Mouse (Mus musculus): Measurements from ENCODE around the gene Panx2. TPM values are rescaled to one million over a fixed set of nuclear protein-coding genes. Genes with fewer than 3 reads are reported as not detected.

Panx2 gene
- polyA plus RNA-seq, 1 experiment, result 2.6 TPM

GRCm38 (mm10) chr15:89064891-89065290, 5.4 kb downstream of the Panx2 start:
- peaks cover 14% of the 10 kb centered on the region for H3K4me1 ChIP-seq (ENCODE audit: control insufficient read depth, insufficient read depth, low read length)
- H3K36me3 ChIP-seq (ENCODE audit: control insufficient read depth, insufficient read depth, low read length), result no peaks in the 10 kb centered on the region
- no peaks in the 10 kb centered on the region for H3K27me3 ChIP-seq (ENCODE audit: control insufficient read depth, insufficient read depth, low read length)
- TF ChIP-seq CTCF (IDR thresholded peaks at IDR 0.05; ENCODE audit: control insufficient read depth, insufficient read depth, insufficient replicate concordance, low read depth, low read length) (no peak), POLR2A (IDR thresholded peaks at IDR 0.05; ENCODE audit: control insufficient read depth, low read depth, low read length) (no peak)
- no peak overlapping the region for H3K27ac ChIP-seq (ENCODE audit: control insufficient read depth, insufficient read depth, low read depth, low read length)
- H3K4me3 ChIP-seq (ENCODE audit: control insufficient read depth, low read depth, low read length), result no peak overlapping the region

DNA sequence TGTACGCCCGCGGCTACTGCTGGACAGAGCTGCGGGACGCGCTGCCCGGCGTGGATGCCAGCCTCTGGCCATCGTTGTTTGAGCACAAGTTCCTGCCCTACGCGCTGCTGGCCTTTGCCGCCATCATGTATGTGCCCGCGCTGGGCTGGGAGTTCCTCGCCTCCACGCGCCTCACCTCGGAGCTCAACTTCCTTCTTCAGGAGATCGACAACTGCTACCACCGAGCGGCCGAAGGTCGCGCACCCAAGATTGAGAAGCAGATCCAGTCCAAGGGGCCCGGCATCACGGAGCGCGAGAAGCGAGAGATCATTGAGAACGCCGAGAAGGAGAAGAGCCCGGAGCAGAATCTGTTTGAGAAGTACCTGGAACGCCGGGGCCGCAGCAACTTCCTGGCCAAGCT, 8.1 kb downstream of the Panx2 start:
- H3K27ac ChIP-seq (ENCODE audit: control insufficient read depth, insufficient read depth, low read depth, low read length), result no peak overlapping the region
- no peaks in the 10 kb centered on the region for H3K27me3 ChIP-seq (ENCODE audit: control insufficient read depth, insufficient read depth, low read length)
- TF ChIP-seq POLR2A (IDR thresholded peaks at IDR 0.05; ENCODE audit: control insufficient read depth, low read depth, low read length), result no peak
- TF ChIP-seq CTCF (IDR thresholded peaks at IDR 0.05; ENCODE audit: control insufficient read depth, insufficient read depth, insufficient replicate concordance, low read depth, low read length), result no peak
- peaks cover 22% of the 10 kb centered on the region for H3K4me1 ChIP-seq (ENCODE audit: control insufficient read depth, insufficient read depth, low read length)
- peak overlapping the region; percentile 64 for H3K4me3 ChIP-seq (ENCODE audit: control insufficient read depth, low read depth, low read length)
- H3K36me3 ChIP-seq (ENCODE audit: control insufficient read depth, insufficient read depth, low read length), result no peaks in the 10 kb centered on the region

DNA sequence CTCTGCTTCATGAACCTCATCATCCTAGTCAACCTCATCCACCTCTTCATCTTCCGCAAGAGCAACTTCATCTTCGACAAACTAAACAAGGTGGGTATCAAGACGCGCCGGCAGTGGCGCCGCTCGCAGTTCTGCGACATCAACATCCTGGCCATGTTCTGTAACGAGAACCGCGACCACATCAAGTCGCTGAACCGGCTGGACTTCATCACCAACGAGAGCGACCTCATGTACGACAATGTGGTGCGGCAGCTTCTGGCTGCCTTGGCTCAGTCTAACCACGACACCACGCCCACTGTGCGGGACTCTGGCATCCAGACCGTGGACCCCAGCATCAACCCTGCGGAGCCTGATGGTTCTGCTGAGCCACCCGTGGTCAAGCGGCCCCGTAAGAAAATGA, 8.7 kb downstream of the Panx2 start:
- H3K36me3 ChIP-seq (ENCODE audit: control insufficient read depth, insufficient read depth, low read length), result no peaks in the 10 kb centered on the region
- no peaks in the 10 kb centered on the region for H3K27me3 ChIP-seq (ENCODE audit: control insufficient read depth, insufficient read depth, low read length)
- no peak overlapping the region for H3K27ac ChIP-seq (ENCODE audit: control insufficient read depth, insufficient read depth, low read depth, low read length)
- TF ChIP-seq POLR2A (IDR thresholded peaks at IDR 0.05; ENCODE audit: control insufficient read depth, low read depth, low read length), result no peak
- TF ChIP-seq CTCF (IDR thresholded peaks at IDR 0.05; ENCODE audit: control insufficient read depth, insufficient read depth, insufficient replicate concordance, low read depth, low read length), result no peak
- peaks cover 22% of the 10 kb centered on the region for H3K4me1 ChIP-seq (ENCODE audit: control insufficient read depth, insufficient read depth, low read length)
- H3K4me3 ChIP-seq (ENCODE audit: control insufficient read depth, low read depth, low read length), result peak overlapping the region; percentile 64

DNA sequence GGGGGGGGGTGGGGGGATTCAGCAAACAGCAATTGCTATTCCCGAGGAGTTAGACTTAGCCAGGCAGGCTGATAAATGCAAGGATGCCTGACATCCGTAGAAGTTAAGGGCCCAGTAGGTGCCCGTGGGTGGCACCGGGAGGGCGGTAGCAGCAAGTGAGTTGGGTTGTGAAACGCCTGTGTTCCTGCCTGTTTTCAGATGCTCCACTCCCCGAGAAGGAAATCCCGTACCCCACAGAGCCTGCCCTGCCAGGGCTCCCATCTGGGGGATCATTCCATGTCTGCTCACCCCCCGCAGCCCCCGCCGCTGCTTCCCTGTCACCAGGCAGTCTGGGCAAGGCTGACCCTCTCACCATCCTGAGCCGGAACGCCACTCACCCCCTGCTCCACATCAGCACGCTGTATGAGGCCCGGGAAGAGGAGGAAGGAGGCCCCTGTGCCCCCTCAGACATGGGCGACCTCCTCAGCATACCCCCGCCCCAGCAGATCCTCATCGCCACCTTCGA, 9.9 kb downstream of the Panx2 start:
- no peak for TF ChIP-seq CTCF (IDR thresholded peaks at IDR 0.05; ENCODE audit: control insufficient read depth, insufficient read depth, insufficient replicate concordance, low read depth, low read length)
- no peak for TF ChIP-seq POLR2A (IDR thresholded peaks at IDR 0.05; ENCODE audit: control insufficient read depth, low read depth, low read length)
- Histone ChIP-seq H3K4me1 (ENCODE audit: control insufficient read depth, insufficient read depth, low read length) (peaks cover 22% of the 10 kb centered on the region), H3K4me3 (ENCODE audit: control insufficient read depth, low read depth, low read length) (no peak overlapping the region), H3K27ac (ENCODE audit: control insufficient read depth, insufficient read depth, low read depth, low read length) (no peak overlapping the region), H3K27me3 (ENCODE audit: control insufficient read depth, insufficient read depth, low read length) (no peaks in the 10 kb centered on the region), H3K36me3 (ENCODE audit: control insufficient read depth, insufficient read depth, low read length) (no peaks in the 10 kb centered on the region)

DNA sequence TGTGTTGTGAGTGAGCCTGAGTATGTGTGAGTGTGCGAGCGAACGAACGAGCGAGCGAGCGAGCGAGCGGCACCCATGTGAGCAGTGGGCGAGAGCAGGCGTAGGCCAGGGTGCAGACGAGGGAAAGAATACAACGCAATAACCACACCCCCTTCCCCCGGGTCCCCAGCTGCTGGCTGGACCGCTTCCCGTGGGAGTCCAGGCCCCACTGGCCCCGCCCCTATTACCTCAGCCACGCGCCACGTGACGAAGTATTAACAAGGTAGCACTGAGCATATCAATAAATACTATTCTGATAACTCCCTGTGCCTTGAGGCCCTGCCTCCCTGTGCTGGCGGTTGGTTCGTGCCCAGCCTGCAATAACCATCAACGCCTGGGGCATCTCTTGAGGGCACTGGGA, 11.1 kb downstream of the Panx2 start:
- Histone ChIP-seq H3K27ac (ENCODE audit: control insufficient read depth, insufficient read depth, low read depth, low read length) (no peak overlapping the region), H3K27me3 (ENCODE audit: control insufficient read depth, insufficient read depth, low read length) (no peaks in the 10 kb centered on the region), H3K36me3 (ENCODE audit: control insufficient read depth, insufficient read depth, low read length) (no peaks in the 10 kb centered on the region), H3K4me3 (ENCODE audit: control insufficient read depth, low read depth, low read length) (no peak overlapping the region), H3K4me1 (ENCODE audit: control insufficient read depth, insufficient read depth, low read length) (peaks cover 30% of the 10 kb centered on the region)
- TF ChIP-seq POLR2A (IDR thresholded peaks at IDR 0.05; ENCODE audit: control insufficient read depth, low read depth, low read length) (no peak), CTCF (IDR thresholded peaks at IDR 0.05; ENCODE audit: control insufficient read depth, insufficient read depth, insufficient replicate concordance, low read depth, low read length) (no peak)

DNA sequence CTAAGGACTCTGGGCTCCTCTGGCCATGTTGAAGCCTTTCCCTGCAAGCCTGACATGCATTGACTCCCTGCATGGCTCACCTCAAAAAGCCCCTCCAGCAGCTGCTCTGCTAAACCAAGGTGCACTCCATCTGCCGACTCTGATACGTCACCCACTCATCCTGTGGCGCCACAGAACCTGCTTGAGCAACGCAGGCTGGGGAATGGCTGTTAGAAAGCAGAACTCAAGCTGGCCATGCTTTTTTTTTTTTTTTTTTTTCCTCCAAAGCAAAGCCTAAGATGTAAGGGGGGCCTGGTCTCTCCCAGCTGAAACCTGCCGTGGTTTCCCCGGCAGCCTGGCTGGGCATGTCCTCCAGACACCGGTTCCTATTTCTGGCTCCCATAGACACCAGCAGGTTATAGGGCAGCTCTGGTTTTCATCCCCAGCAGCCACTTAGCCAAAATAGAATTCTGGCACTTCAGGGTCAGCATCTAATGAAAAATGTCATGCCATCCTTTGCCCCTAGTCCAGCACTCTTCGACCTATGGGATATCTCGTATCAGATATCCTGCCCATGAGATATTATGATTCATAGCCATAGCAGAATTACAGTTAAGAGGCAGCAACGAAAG, 14.6 kb downstream of the Panx2 start:
- H3K27me3 ChIP-seq (ENCODE audit: control insufficient read depth, insufficient read depth, low read length), result no peaks in the 10 kb centered on the region
- no peaks in the 10 kb centered on the region for H3K36me3 ChIP-seq (ENCODE audit: control insufficient read depth, insufficient read depth, low read length)
- no peak for TF ChIP-seq POLR2A (IDR thresholded peaks at IDR 0.05; ENCODE audit: control insufficient read depth, low read depth, low read length)
- no peak for TF ChIP-seq CTCF (IDR thresholded peaks at IDR 0.05; ENCODE audit: control insufficient read depth, insufficient read depth, insufficient replicate concordance, low read depth, low read length)
- H3K27ac ChIP-seq (ENCODE audit: control insufficient read depth, insufficient read depth, low read depth, low read length), result no peak overlapping the region
- peaks cover 24% of the 10 kb centered on the region for H3K4me1 ChIP-seq (ENCODE audit: control insufficient read depth, insufficient read depth, low read length)
- H3K4me3 ChIP-seq (ENCODE audit: control insufficient read depth, low read depth, low read length), result no peak overlapping the region

GRCm38 (mm10) chr15:89074613-89075477, 15.3 kb downstream of the Panx2 start, which contains the start of gene Trabd:
Gene Trabd, plus strand, starts transcription at chr15:89075124.
- no peaks in the 10 kb centered on the region for H3K27me3 ChIP-seq (ENCODE audit: control insufficient read depth, insufficient read depth, low read length)
- H3K27ac ChIP-seq (ENCODE audit: control insufficient read depth, insufficient read depth, low read depth, low read length), result peak within 1 kb of the TSS; percentile 67
- peaks cover 22% of the 10 kb centered on the region for H3K4me1 ChIP-seq (ENCODE audit: control insufficient read depth, insufficient read depth, low read length)
- H3K36me3 ChIP-seq (ENCODE audit: control insufficient read depth, insufficient read depth, low read length), result no peaks in the 10 kb centered on the region
- H3K4me3 ChIP-seq (ENCODE audit: control insufficient read depth, low read depth, low read length), result peak within 1 kb of the TSS; percentile 98
- TF ChIP-seq POLR2A (IDR thresholded peaks at IDR 0.05; ENCODE audit: control insufficient read depth, low read depth, low read length) (no peak), CTCF (IDR thresholded peaks at IDR 0.05; ENCODE audit: control insufficient read depth, insufficient read depth, insufficient replicate concordance, low read depth, low read length) (no peak)

Data from testis, adult 2 months (tissue).